In genomic region chr6:16077917-16078316, GRCm38 (mm10) we compare ENCODE assay signal across 24 mouse cellular contexts.
A peak's percentile ranks its signal among the peaks of the same experiment; 100 is the strongest.
DNase-seq lines count a peak whose midpoint lies in the region; ATAC-seq and TF ChIP-seq lines count a peak whose summit lies in the region.
"Had no signal": no experiment of that assay in that cellular context is flagged by ENCODE, and none has a peak within 500 bp of the region (broad histone marks: within the 10 kb centered on the region; RNA-seq: fewer than 3 reads in every experiment).

No protein-coding gene starts in this region.

- H3K36me3 ChIP-seq in kidney, postnatal 0 days (ENCODE audit: insufficient read depth, low read length), result no peaks in the 10 kb centered on the region
- H3K36me3 ChIP-seq in kidney, embryonic 15.5 days, result no peaks in the 10 kb centered on the region
- H3K36me3 ChIP-seq in midbrain, embryonic 15.5 days (replicated peaks), result no peaks in the 10 kb centered on the region
- no peaks in the 10 kb centered on the region for H3K36me3 ChIP-seq in midbrain, embryonic 10.5 days
- H3K36me3 ChIP-seq in forebrain, embryonic 14.5 days (ENCODE audit: control insufficient read depth, insufficient read depth, low read length), result no peaks in the 10 kb centered on the region
- H3K36me3 ChIP-seq: heart, embryonic 15.5 days; limb, embryonic 13.5 days; neural tube, embryonic 13.5 days; stomach, embryonic 15.5 days had no signal

- no peaks in the 10 kb centered on the region for H3K27me3 ChIP-seq in kidney, postnatal 0 days (ENCODE audit: insufficient read depth, low read length)
- H3K27me3 ChIP-seq in kidney, embryonic 15.5 days, result no peaks in the 10 kb centered on the region
- H3K27me3 ChIP-seq in midbrain, embryonic 15.5 days (replicated peaks), result no peaks in the 10 kb centered on the region
- H3K27me3 ChIP-seq in midbrain, embryonic 10.5 days (ENCODE audit: low read depth, poor library complexity, severe bottlenecking), result no peaks in the 10 kb centered on the region
- no peaks in the 10 kb centered on the region for H3K27me3 ChIP-seq in forebrain, embryonic 14.5 days (replicated peaks; ENCODE audit: control insufficient read depth, insufficient read depth, low read length)
- H3K27me3 ChIP-seq: CH12.LX; heart, embryonic 15.5 days; limb, embryonic 13.5 days; megakaryocyte, embryonic 14.5 days; neural tube, embryonic 13.5 days; stomach, embryonic 15.5 days had no signal

- DNase-seq in kidney, postnatal 0 days (ENCODE audit: low spot score), result peak; percentile 2
- DNase-seq in midbrain, embryonic 10.5 days (ENCODE audit: low spot score), result no peak
- DNase-seq in forebrain, embryonic 14.5 days (ENCODE audit: low spot score), result peak; percentile 67
- DNase-seq in retina, postnatal 1 day, result peak; percentile 80
- no peak for DNase-seq in adipocyte (ENCODE audit: low spot score)
- DNase-seq: cerebellum, adult 8-10 months; gastrocnemius, postnatal 25 days; heart, postnatal 4 days; kidney, adult 11 months; kidney, postnatal 25 days; lung, postnatal 10 days; right cerebral cortex, postnatal 25 days; thymus, adult 18-20 months; thymus, postnatal 4 days had no signal

- TF ChIP-seq CTCF in kidney, postnatal 0 days (IDR thresholded peaks at IDR 0.05; ENCODE audit: low read depth), result no peak

- H3K4me1 ChIP-seq in kidney, postnatal 0 days (replicated peaks; ENCODE audit: insufficient read depth, low read length), result no peaks in the 10 kb centered on the region
- no peaks in the 10 kb centered on the region for H3K4me1 ChIP-seq in kidney, embryonic 15.5 days
- H3K4me1 ChIP-seq in midbrain, embryonic 15.5 days, result no peaks in the 10 kb centered on the region
- H3K4me1 ChIP-seq in midbrain, embryonic 10.5 days, result no peaks in the 10 kb centered on the region
- H3K4me1 ChIP-seq in forebrain, embryonic 14.5 days (ENCODE audit: control insufficient read depth, insufficient read depth, low read length), result no peaks in the 10 kb centered on the region
- H3K4me1 ChIP-seq: heart, embryonic 15.5 days; megakaryocyte, embryonic 14.5 days; stomach, embryonic 15.5 days had no signal

- no peak overlapping the region for H3K4me3 ChIP-seq in kidney, postnatal 0 days (replicated peaks; ENCODE audit: low read depth, low read length)
- H3K4me3 ChIP-seq in kidney, embryonic 15.5 days (replicated peaks), result no peak overlapping the region
- no peak overlapping the region for H3K4me3 ChIP-seq in midbrain, embryonic 15.5 days
- H3K4me3 ChIP-seq in midbrain, embryonic 10.5 days, result no peak overlapping the region
- H3K4me3 ChIP-seq in forebrain, embryonic 14.5 days (ENCODE audit: low read depth, low read length), result no peak overlapping the region
- H3K4me3 ChIP-seq: erythroblast, embryonic 14.5 days; heart, embryonic 15.5 days; limb, embryonic 13.5 days; megakaryocyte, embryonic 14.5 days; neural tube, embryonic 13.5 days; stomach, embryonic 15.5 days had no signal

- H3K27ac ChIP-seq in kidney, postnatal 0 days, result no peak overlapping the region
- H3K27ac ChIP-seq in kidney, embryonic 15.5 days, result no peak overlapping the region
- no peak overlapping the region for H3K27ac ChIP-seq in midbrain, embryonic 15.5 days
- no peak overlapping the region for H3K27ac ChIP-seq in midbrain, embryonic 10.5 days (replicated peaks)
- H3K27ac ChIP-seq in forebrain, embryonic 14.5 days (ENCODE audit: low read depth, low read length), result no peak overlapping the region
- H3K27ac ChIP-seq: heart, embryonic 15.5 days; hindbrain, postnatal 0 days; limb, embryonic 13.5 days; neural tube, embryonic 13.5 days; stomach, embryonic 15.5 days had no signal

- ATAC-seq in kidney, postnatal 0 days (replicated peaks; ENCODE audit: low FRiP score, low read depth), result no peak
- no peak for ATAC-seq in kidney, embryonic 15.5 days (replicated peaks; ENCODE audit: low FRiP score)
- ATAC-seq in midbrain, embryonic 15.5 days (replicated peaks), result 0 out of 2 replicates have a peak, but pooled peaks have one; percentile 39
- ATAC-seq in forebrain, embryonic 14.5 days, result peak; percentile 75
- ATAC-seq: hindbrain, postnatal 0 days had no signal

- no peaks in the 10 kb centered on the region for H3K9me3 ChIP-seq in kidney, postnatal 0 days (replicated peaks; ENCODE audit: low read length)
- no peaks in the 10 kb centered on the region for H3K9me3 ChIP-seq in kidney, embryonic 15.5 days (replicated peaks)
- H3K9me3 ChIP-seq in midbrain, embryonic 15.5 days, result no peaks in the 10 kb centered on the region
- no peaks in the 10 kb centered on the region for H3K9me3 ChIP-seq in midbrain, embryonic 10.5 days (replicated peaks)
- H3K9me3 ChIP-seq in forebrain, embryonic 14.5 days (replicated peaks; ENCODE audit: control insufficient read depth, low read length), result no peaks in the 10 kb centered on the region
- H3K9me3 ChIP-seq: heart, embryonic 15.5 days; limb, embryonic 13.5 days; megakaryocyte, embryonic 14.5 days; neural tube, embryonic 13.5 days; stomach, embryonic 15.5 days had no signal

- no peak overlapping the region for H3K9ac ChIP-seq in kidney, postnatal 0 days (ENCODE audit: low read depth, low read length)
- H3K9ac ChIP-seq in kidney, embryonic 15.5 days, result no peak overlapping the region
- H3K9ac ChIP-seq in midbrain, embryonic 15.5 days, result no peak overlapping the region
- no peak overlapping the region for H3K9ac ChIP-seq in forebrain, embryonic 14.5 days (ENCODE audit: low read length)
- H3K9ac ChIP-seq: heart, embryonic 15.5 days; limb, embryonic 13.5 days; neural tube, embryonic 13.5 days; stomach, embryonic 15.5 days had no signal

- H3K4me2 ChIP-seq in kidney, postnatal 0 days (ENCODE audit: low read length), result no peak overlapping the region
- no peak overlapping the region for H3K4me2 ChIP-seq in kidney, embryonic 15.5 days
- no peak overlapping the region for H3K4me2 ChIP-seq in midbrain, embryonic 15.5 days
- H3K4me2 ChIP-seq in forebrain, embryonic 14.5 days (ENCODE audit: low read length), result no peak overlapping the region
- H3K4me2 ChIP-seq: heart, embryonic 15.5 days; limb, embryonic 13.5 days; neural tube, embryonic 13.5 days; stomach, embryonic 15.5 days had no signal

Comparison
In these comparisons a context has a peak if more than half of its experiments do, and no peak if none do; other contexts are left out.
1. ATAC-seq: peak in midbrain, embryonic 15.5 days (single experiment) and forebrain, embryonic 14.5 days (single experiment); none in kidney, postnatal 0 days (single experiment) and kidney, embryonic 15.5 days (single experiment).
2. DNase-seq: peak in kidney, postnatal 0 days (single experiment), forebrain, embryonic 14.5 days (single experiment) and retina, postnatal 1 day (single experiment); none in midbrain, embryonic 10.5 days (single experiment) and adipocyte (single experiment).